In genomic region chr3:56261800-56262561, GRCm38 (mm10) we compare ENCODE assay signal across 27 mouse cellular contexts.
A peak's percentile ranks its signal among the peaks of the same experiment; 100 is the strongest.
DNase-seq lines count a peak whose midpoint lies in the region; ATAC-seq and TF ChIP-seq lines count a peak whose summit lies in the region.
"Had no signal": no experiment of that assay in that cellular context is flagged by ENCODE, and none has a peak within 500 bp of the region (broad histone marks: within the 10 kb centered on the region; RNA-seq: fewer than 3 reads in every experiment).

No protein-coding gene starts in this region.

- H3K4me2 ChIP-seq in midbrain, embryonic 11.5 days = no peak overlapping the region
- H3K4me2 ChIP-seq in midbrain, embryonic 13.5 days (replicated peaks) = no peak overlapping the region
- peak overlapping the region; percentile 25 for H3K4me2 ChIP-seq in myocyte (ENCODE audit: low read depth)
- H3K4me2 ChIP-seq: embryonic facial prominence, embryonic 15.5 days; forebrain, embryonic 13.5 days; heart, embryonic 11.5 days; hindbrain, embryonic 12.5 days; hindbrain, embryonic 15.5 days; intestine, embryonic 15.5 days had no signal

- TF ChIP-seq CTCF in C2C12 (IDR thresholded peaks at IDR 0.05; ENCODE audit: control insufficient read depth, insufficient read depth, insufficient read length) = no peak
- TF ChIP-seq CTCF in Patski (IDR thresholded peaks at IDR 0.05) = no peak

- no peaks in the 10 kb centered on the region for H3K9me3 ChIP-seq in midbrain, embryonic 11.5 days (ENCODE audit: control insufficient read depth, low read length)
- H3K9me3 ChIP-seq in midbrain, embryonic 13.5 days = no peaks in the 10 kb centered on the region
- H3K9me3 ChIP-seq: embryonic facial prominence, embryonic 15.5 days; forebrain, embryonic 13.5 days; hindbrain, embryonic 12.5 days; hindbrain, embryonic 15.5 days; intestine, embryonic 15.5 days had no signal

- H3K9ac ChIP-seq in midbrain, embryonic 11.5 days (ENCODE audit: low read length) = no peak overlapping the region
- no peak overlapping the region for H3K9ac ChIP-seq in midbrain, embryonic 13.5 days (replicated peaks)
- H3K9ac ChIP-seq: embryonic facial prominence, embryonic 15.5 days; forebrain, embryonic 13.5 days; hindbrain, embryonic 12.5 days; hindbrain, embryonic 15.5 days; intestine, embryonic 15.5 days had no signal

- no peak overlapping the region for H3K4me3 ChIP-seq in midbrain, embryonic 11.5 days (ENCODE audit: low read depth, low read length)
- H3K4me3 ChIP-seq in midbrain, embryonic 13.5 days (replicated peaks) = no peak overlapping the region
- H3K4me3 ChIP-seq in C2C12 (ENCODE audit: insufficient read depth, poor library complexity, severe bottlenecking) (no peak overlapping the region), myocyte (no peak overlapping the region)
- H3K4me3 ChIP-seq: embryonic facial prominence, embryonic 15.5 days; erythroblast, embryonic 14.5 days; forebrain, embryonic 13.5 days; gastrocnemius, adult 2 months; hindbrain, embryonic 12.5 days; hindbrain, embryonic 15.5 days; intestine, embryonic 15.5 days had no signal

- H3K27me3 ChIP-seq in midbrain, embryonic 11.5 days (ENCODE audit: control insufficient read depth, insufficient read depth, low read length) = no peaks in the 10 kb centered on the region
- no peaks in the 10 kb centered on the region for H3K27me3 ChIP-seq in midbrain, embryonic 13.5 days
- H3K27me3 ChIP-seq in C2C12 (ENCODE audit: control insufficient read depth, insufficient read depth, insufficient read length) (no peaks in the 10 kb centered on the region), Patski (no peaks in the 10 kb centered on the region), myocyte (ENCODE audit: control insufficient read depth, insufficient read depth, insufficient read length) (no peaks in the 10 kb centered on the region)
- H3K27me3 ChIP-seq: embryonic facial prominence, embryonic 15.5 days; forebrain, embryonic 13.5 days; hindbrain, embryonic 12.5 days; hindbrain, embryonic 15.5 days; intestine, embryonic 15.5 days had no signal

- no peaks in the 10 kb centered on the region for H3K79me2 ChIP-seq in C2C12 (ENCODE audit: control insufficient read depth, insufficient read depth)
- H3K79me2 ChIP-seq in myocyte (ENCODE audit: control insufficient read depth, insufficient read depth) = no peaks in the 10 kb centered on the region

- H3K79me3 ChIP-seq in C2C12 (ENCODE audit: low read depth) = no peaks in the 10 kb centered on the region

- WGBS in midbrain, embryonic 11.5 days = 94% methylated on average over 3 of the region's 3 CpGs
- WGBS in midbrain, embryonic 13.5 days = 89% methylated on average over 3 of the region's 3 CpGs

- no peak for ATAC-seq in midbrain, embryonic 11.5 days (ENCODE audit: low FRiP score)
- no peak for ATAC-seq in midbrain, embryonic 13.5 days
- ATAC-seq in Patski = peak; percentile 97
- ATAC-seq: CD4-positive, CD25-positive, alpha-beta regulatory T cell, adult 4 months; forebrain, embryonic 13.5 days; forebrain, embryonic 16.5 days; intestine, embryonic 15.5 days had no signal

- no peak overlapping the region for H3K27ac ChIP-seq in midbrain, embryonic 11.5 days (ENCODE audit: low read depth, low read length)
- H3K27ac ChIP-seq in midbrain, embryonic 13.5 days = no peak overlapping the region
- H3K27ac ChIP-seq: embryonic facial prominence, embryonic 15.5 days; forebrain, embryonic 13.5 days; gastrocnemius, adult 2 months; hindbrain, embryonic 12.5 days; hindbrain, embryonic 15.5 days; intestine, embryonic 15.5 days had no signal

- CTCF ChIA-PET in Patski (lab: Charles Lee) = interaction anchor here (0.8 to 1.5 kb wide), 4 partner anchors 17 to 127 kb away, joined by 3 read pairs; no protein-coding TSS in a partner anchor

- TF ChIP-seq POLR2A in myocyte (IDR thresholded peaks at IDR 0.05; ENCODE audit: insufficient read length, low read depth) = no peak

- POLR2A ChIA-PET in Patski (lab: Charles Lee) = interaction anchor here (0.9 kb wide), 1 partner anchor 78 kb away, joined by 3 read pairs; the partner anchor contains the start of gene Nbea

- no peak overlapping the region for H3ac ChIP-seq in C2C12 (ENCODE audit: control insufficient read depth, insufficient read length, low read depth)
- no peak overlapping the region for H3ac ChIP-seq in myocyte (ENCODE audit: control insufficient read depth, insufficient read length)

- H3K36me3 ChIP-seq in midbrain, embryonic 11.5 days (ENCODE audit: control insufficient read depth, insufficient read depth, low read length) = no peaks in the 10 kb centered on the region
- no peaks in the 10 kb centered on the region for H3K36me3 ChIP-seq in midbrain, embryonic 13.5 days
- H3K36me3 ChIP-seq in C2C12 (ENCODE audit: control insufficient read depth, insufficient read depth) (no peaks in the 10 kb centered on the region), myocyte (ENCODE audit: control insufficient read depth, insufficient read depth) (no peaks in the 10 kb centered on the region)
- H3K36me3 ChIP-seq: embryonic facial prominence, embryonic 15.5 days; hindbrain, embryonic 12.5 days; hindbrain, embryonic 15.5 days; intestine, embryonic 15.5 days had no signal

- H3K4me1 ChIP-seq in midbrain, embryonic 11.5 days (ENCODE audit: control insufficient read depth, insufficient read depth, low read length) = no peaks in the 10 kb centered on the region
- no peaks in the 10 kb centered on the region for H3K4me1 ChIP-seq in midbrain, embryonic 13.5 days (replicated peaks)
- H3K4me1 ChIP-seq: embryonic facial prominence, embryonic 15.5 days; forebrain, embryonic 13.5 days; hindbrain, embryonic 12.5 days; hindbrain, embryonic 15.5 days; intestine, embryonic 15.5 days had no signal

- in situ Hi-C loops in Patski (cut with MboI; ENCODE audit: low pct_unique_long_range_greater_than_20kb) = no loop called here

- peak; percentile 21 for DNase-seq in midbrain, embryonic 11.5 days (ENCODE audit: low spot score, missing footprints)
- peak; percentile 80 for DNase-seq in Patski (ENCODE audit: low read depth, low spot score)
- DNase-seq in adrenal gland, postnatal 36 days = no peak
- DNase-seq in frontal cortex, postnatal 10 days (ENCODE audit: low spot score in 2 of 2) = no peak
- no peak for DNase-seq in adrenal gland, adult (ENCODE audit: inconsistent age in 2 of 2, low spot score in 1 of 2)
- DNase-seq: adrenal gland, postnatal 10 days; B cell, adult 2 months; cerebellum, adult 11 months; cerebellum, adult 2 months; cerebellum, adult 9-11 months; cerebellum, postnatal 25 days; gastrocnemius, adult 2 months; gastrocnemius, postnatal 14 days; heart, adult 11 months; kidney, adult 18-20 months had no signal

TF ChIP-seq in C2C12, 6 proteins besides CTCF, POLR2A, EP300 and RAD21:
- TF ChIP-seq FOSL1 (IDR thresholded peaks at IDR 0.05; ENCODE audit: insufficient read depth, low read length, poor library complexity, severe bottlenecking) = peak; percentile 78
- TF ChIP-seq MYOG (IDR thresholded peaks at IDR 0.05; ENCODE audit: control insufficient read depth, extremely low read depth, insufficient read length) = no peak
- no peak for TF ChIP-seq USF1 (IDR thresholded peaks at IDR 0.05; ENCODE audit: low read depth)
TF ChIP-seq in C2C12: peak in this region for 1.

TF ChIP-seq in myocyte, 11 proteins besides CTCF, POLR2A, EP300 and RAD21:
- no peak for TF ChIP-seq REST (IDR thresholded peaks at IDR 0.05; ENCODE audit: insufficient read depth, insufficient read length)
- no peak for TF ChIP-seq TCF3 (IDR thresholded peaks at IDR 0.05; ENCODE audit: insufficient read length, low read depth)
- no peak for TF ChIP-seq POLR2AphosphoS2 (IDR thresholded peaks at IDR 0.05; ENCODE audit: insufficient read length, low read depth)
- no peak for TF ChIP-seq TCF12 (IDR thresholded peaks at IDR 0.05; ENCODE audit: insufficient read depth, poor library complexity, severe bottlenecking)
- no peak for TF ChIP-seq E2F4 (IDR thresholded peaks at IDR 0.05; ENCODE audit: insufficient read depth)
- TF ChIP-seq CEBPB (IDR thresholded peaks at IDR 0.05; ENCODE audit: insufficient read depth, poor library complexity, severe bottlenecking) = no peak
- no peak for TF ChIP-seq SRF (IDR thresholded peaks at IDR 0.05; ENCODE audit: control insufficient read depth, insufficient read length, low read depth)
- no peak for TF ChIP-seq MYOD1 (IDR thresholded peaks at IDR 0.05; ENCODE audit: control insufficient read depth in 1 of 3, insufficient read length in 2 of 3, low read depth in 2 of 3)

Comparison
In these comparisons a context has a peak if more than half of its experiments do, and no peak if none do; other contexts are left out.
1. DNase-seq: peak in midbrain, embryonic 11.5 days (single experiment) and Patski (single experiment); none in adrenal gland, postnatal 36 days (0 of 2), frontal cortex, postnatal 10 days (0 of 2) and adrenal gland, adult (0 of 2).